Mouse (Mus musculus): ENCODE results near the gene Eapp.

DNA sequence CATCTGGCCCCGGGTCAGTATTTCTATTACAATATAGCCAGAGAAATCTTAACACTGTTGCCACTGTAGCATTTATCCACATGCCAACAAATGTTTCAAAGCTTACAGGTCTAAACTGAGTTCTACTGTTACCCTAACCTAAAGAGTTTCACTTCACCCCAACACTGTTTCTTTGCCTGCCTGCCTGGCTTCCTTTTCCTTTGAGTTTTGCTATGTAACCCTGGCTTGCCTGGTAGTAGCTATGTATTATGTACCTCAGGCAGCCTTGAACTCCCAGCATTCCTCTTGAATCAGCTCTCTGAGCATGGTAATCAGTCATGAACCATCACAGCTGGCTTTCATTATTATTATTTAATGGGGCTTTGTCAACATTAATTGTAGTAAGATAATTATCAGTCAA lies 41.0 kb downstream of the Eapp start:
- TF ChIP-seq CTCF (IDR thresholded peaks at IDR 0.05; ENCODE audit: low read depth, low read length) (no peak), POLR2A (IDR thresholded peaks at IDR 0.05; ENCODE audit: borderline replicate concordance, low read depth, low read length) (no peak)

Measured in bone marrow macrophage, adult 2 months (primary cell).